Mouse (Mus musculus): ENCODE results near the gene Fgf15. TPM values are rescaled to one million over a fixed set of nuclear protein-coding genes. Genes with fewer than 3 reads are reported as not detected.

The Fgf15 gene
- total and polyA plus RNA-seq, 2 experiments from 2014 or later = 5.1 to 9.3 TPM

GRCm38 (mm10) chr7:144934901-144935300 lies 38.6 kb downstream of the Fgf15 start:
- ATAC-seq (ENCODE audit: low FRiP score) (no peak), DNase-seq (ENCODE audit: low spot score) (no peak)
- WGBS = 69% methylated on average over 5 of the region's 5 CpGs
- no peak overlapping the region for H3K4me2 ChIP-seq (ENCODE audit: low read depth, low read length, poor library complexity, severe bottlenecking)
- no peak overlapping the region for H3K27ac ChIP-seq (ENCODE audit: low read depth, low read length)
- no peak for TF ChIP-seq CTCF (IDR thresholded peaks at IDR 0.05)
- 0 out of 2 replicates have a peak, but pooled peaks cover 2% of the 10 kb centered on the region for H3K36me3 ChIP-seq (ENCODE audit: insufficient read depth, low read length)
- H3K9ac ChIP-seq (replicated peaks; ENCODE audit: low read length, poor library complexity, severe bottlenecking) = no peak overlapping the region
- H3K4me3 ChIP-seq (ENCODE audit: low read depth, low read length) = no peak overlapping the region
- H3K4me1 ChIP-seq (ENCODE audit: insufficient read depth, low read length) = peaks cover 5% of the 10 kb centered on the region; the same call in 1 of the 2 replicates
- peaks cover 10% of the 10 kb centered on the region; the same call in 1 of the 2 replicates for H3K27me3 ChIP-seq (ENCODE audit: insufficient read depth, low read length)
- H3K9me3 ChIP-seq (ENCODE audit: low read length) = no peaks in the 10 kb centered on the region

GRCm38 (mm10) chr7:144935563-144935962 lies 39.2 kb downstream of the Fgf15 start:
- peak; percentile 14; the same call in 1 of the 2 replicates for ATAC-seq (ENCODE audit: low FRiP score)
- TF ChIP-seq CTCF (IDR thresholded peaks at IDR 0.05) = peak; percentile 81

GRCm38 (mm10) chr7:144936311-144936880 lies 40.1 kb downstream of the Fgf15 start:
- no peak overlapping the region for H3K9ac ChIP-seq (replicated peaks; ENCODE audit: low read length, poor library complexity, severe bottlenecking)
- no peaks in the 10 kb centered on the region for H3K9me3 ChIP-seq (ENCODE audit: low read length)
- DNase-seq (ENCODE audit: low spot score) = no peak
- peaks cover 5% of the 10 kb centered on the region; the same call in 1 of the 2 replicates for H3K4me1 ChIP-seq (ENCODE audit: insufficient read depth, low read length)
- no peak for ATAC-seq (ENCODE audit: low FRiP score)
- H3K4me2 ChIP-seq (ENCODE audit: low read depth, low read length, poor library complexity, severe bottlenecking) = peak overlapping the region; percentile 12; the same call in 1 of the 2 replicates
- TF ChIP-seq CTCF (IDR thresholded peaks at IDR 0.05) = no peak
- H3K4me3 ChIP-seq (ENCODE audit: low read depth, low read length) = no peak overlapping the region
- 0 out of 2 replicates have a peak, but pooled peaks cover 2% of the 10 kb centered on the region for H3K36me3 ChIP-seq (ENCODE audit: insufficient read depth, low read length)
- H3K27ac ChIP-seq (ENCODE audit: low read depth, low read length) = no peak overlapping the region
- 85% methylated on average over 4 of the region's 4 CpGs for WGBS
- peaks cover 17% of the 10 kb centered on the region; the same call in 1 of the 2 replicates for H3K27me3 ChIP-seq (ENCODE audit: insufficient read depth, low read length)

More at GRCm38 (mm10) chr7:144935563-144935962, 39.2 kb downstream of the Fgf15 start:
- Histone ChIP-seq H3K4me1 (ENCODE audit: insufficient read depth, low read length) (peaks cover 5% of the 10 kb centered on the region; the same call in 1 of the 2 replicates), H3K27ac (ENCODE audit: low read depth, low read length) (no peak overlapping the region), H3K9me3 (ENCODE audit: low read length) (no peaks in the 10 kb centered on the region), H3K4me3 (ENCODE audit: low read depth, low read length) (no peak overlapping the region), H3K4me2 (ENCODE audit: low read depth, low read length, poor library complexity, severe bottlenecking) (no peak overlapping the region), H3K36me3 (ENCODE audit: insufficient read depth, low read length) (0 out of 2 replicates have a peak, but pooled peaks cover 2% of the 10 kb centered on the region), H3K9ac (replicated peaks; ENCODE audit: low read length, poor library complexity, severe bottlenecking) (peak overlapping the region; percentile 39; the same call in 1 of the 2 replicates), H3K27me3 (ENCODE audit: insufficient read depth, low read length) (peaks cover 17% of the 10 kb centered on the region; the same call in 1 of the 2 replicates)
- 52% methylated on average over 5 of the region's 5 CpGs for whole genome bisulfite sequencing
- DNase-seq (ENCODE audit: low spot score) = peak; percentile 86

GRCm38 (mm10) chr7:144937490-144937889 lies 41.2 kb downstream of the Fgf15 start:
- Histone ChIP-seq H3K27me3 (ENCODE audit: insufficient read depth, low read length) (peaks cover 24% of the 10 kb centered on the region; the same call in 1 of the 2 replicates), H3K9ac (replicated peaks; ENCODE audit: low read length, poor library complexity, severe bottlenecking) (peak overlapping the region; percentile 51; the same call in 1 of the 2 replicates), H3K27ac (ENCODE audit: low read depth, low read length) (no peak overlapping the region), H3K4me1 (ENCODE audit: insufficient read depth, low read length) (peaks cover 9% of the 10 kb centered on the region), H3K4me2 (ENCODE audit: low read depth, low read length, poor library complexity, severe bottlenecking) (peak overlapping the region; percentile 84), H3K9me3 (ENCODE audit: low read length) (no peaks in the 10 kb centered on the region), H3K4me3 (ENCODE audit: low read depth, low read length) (peak overlapping the region; percentile 42), H3K36me3 (ENCODE audit: insufficient read depth, low read length) (0 out of 2 replicates have a peak, but pooled peaks cover 2% of the 10 kb centered on the region)
- ATAC-seq (ENCODE audit: low FRiP score) = peak; percentile 48
- WGBS = 2% methylated on average over 20 of the region's 20 CpGs
- TF ChIP-seq CTCF (IDR thresholded peaks at IDR 0.05) = peak; percentile 99
- DNase-seq (ENCODE audit: low spot score) = peak; percentile 90

- Histone ChIP-seq H3K27me3 (ENCODE audit: insufficient read depth, low read length) (peaks cover 29% of the 10 kb centered on the region), H3K9ac (replicated peaks; ENCODE audit: low read length, poor library complexity, severe bottlenecking) (peak overlapping the region; percentile 51), H3K4me1 (ENCODE audit: insufficient read depth, low read length) (peaks cover 12% of the 10 kb centered on the region), H3K4me2 (ENCODE audit: low read depth, low read length, poor library complexity, severe bottlenecking) (peak overlapping the region; percentile 84), H3K27ac (ENCODE audit: low read depth, low read length) (no peak overlapping the region), H3K4me3 (ENCODE audit: low read depth, low read length) (peak overlapping the region; percentile 42), H3K36me3 (ENCODE audit: insufficient read depth, low read length) (0 out of 2 replicates have a peak, but pooled peaks cover 2% of the 10 kb centered on the region), H3K9me3 (ENCODE audit: low read length) (no peaks in the 10 kb centered on the region)
- under 1% methylated on average over 39 of the region's 39 CpGs for WGBS
- DNase-seq (ENCODE audit: low spot score) = no peak
- TF ChIP-seq CTCF (IDR thresholded peaks at IDR 0.05) = no peak
- ATAC-seq (ENCODE audit: low FRiP score) = no peak; the same call in 1 of the 2 replicates
Measured at GRCm38 (mm10) chr7:144937899-144938517, 41.7 kb downstream of the Fgf15 start.
